Mouse (Mus musculus) granulocyte monocyte progenitor cell, adult 5-6 weeks (primary cell): ENCODE results near the gene Glt8d1. TPM values are rescaled to one million over a fixed set of nuclear protein-coding genes. Genes with fewer than 3 reads are reported as not detected.

Experiments used
- total RNA-seq, 2 experiments: library from RNA; stranded (forward) in 1 of 2; stranded (reverse) in 1 of 2; fragments of 200-712, 200-1000 nt in 1 of 2; fragments of >200 nt in 1 of 2; fragmentation: Nextera tagmentation in 1 of 2; gene quantifications; 2 replicates each; pipeline ENCODE4 v1.2.3; 2014 to 2017

Glt8d1 gene
- total RNA-seq, 2 experiments from 2014 or later: 28.8 to 29.4 TPM

Other genes starting within 250 kb of the Glt8d1 start
- gene Tmem110, start 175.8 kb upstream of the Glt8d1 start, total RNA-seq (2014; fragmentation: Nextera tagmentation): 7.3 and 11.7 TPM in 2 replicates
- gene Tmem110, start 175.8 kb upstream of the Glt8d1 start, total RNA-seq (2017): 6.3 and 9.1 TPM in 2 replicates
- gene Mustn1, start 122.2 kb upstream of the Glt8d1 start, total RNA-seq (2014; fragmentation: Nextera tagmentation): 2.9 TPM in 1 of 2 replicates, not detected in the other
- 0.65 and 2.2 TPM in 2 replicates for gene Mustn1, start 122.2 kb upstream of the Glt8d1 start, total RNA-seq (2017)
- not detected in 2 replicates for gene Itih4, start 114.9 kb upstream of the Glt8d1 start, total RNA-seq (2014; fragmentation: Nextera tagmentation)
- gene Itih4, start 114.9 kb upstream of the Glt8d1 start, total RNA-seq (2017): not detected in 2 replicates
- not detected in 2 replicates for gene Itih3, start 77.6 kb upstream of the Glt8d1 start, total RNA-seq (2014; fragmentation: Nextera tagmentation)
- gene Itih3, start 77.6 kb upstream of the Glt8d1 start, total RNA-seq (2017): not detected in 2 replicates
- not detected in 2 replicates for gene Itih1, start 58.1 kb upstream of the Glt8d1 start, total RNA-seq (2014; fragmentation: Nextera tagmentation)
- gene Itih1, start 58.1 kb upstream of the Glt8d1 start, total RNA-seq (2017): not detected in 2 replicates
- gene Nek4, start 50.0 kb upstream of the Glt8d1 start, total RNA-seq (2014; fragmentation: Nextera tagmentation): 7.8 and 12.9 TPM in 2 replicates
- gene Nek4, start 50.0 kb upstream of the Glt8d1 start, total RNA-seq (2017): 11.5 and 16.3 TPM in 2 replicates
- gene Spcs1, start 272 bp downstream of the Glt8d1 start, total RNA-seq (2014; fragmentation: Nextera tagmentation): 241 and 274 TPM in 2 replicates
- gene Spcs1, start 272 bp downstream of the Glt8d1 start, total RNA-seq (2017): 151 and 157 TPM in 2 replicates
- gene Pbrm1, start 17.7 kb downstream of the Glt8d1 start, total RNA-seq (2014; fragmentation: Nextera tagmentation): 67.7 and 69.4 TPM in 2 replicates
- 60.3 and 65.7 TPM in 2 replicates for gene Pbrm1, start 17.7 kb downstream of the Glt8d1 start, total RNA-seq (2017)
- gene Gnl3, start 17.8 kb downstream of the Glt8d1 start, total RNA-seq (2014; fragmentation: Nextera tagmentation): 299 and 362 TPM in 2 replicates
- 338 and 354 TPM in 2 replicates for gene Gnl3, start 17.8 kb downstream of the Glt8d1 start, total RNA-seq (2017)
- 183 and 200 TPM in 2 replicates for gene Smim4, start 127.6 kb downstream of the Glt8d1 start, total RNA-seq (2014; fragmentation: Nextera tagmentation)
- 85.5 and 91.3 TPM in 2 replicates for gene Smim4, start 127.6 kb downstream of the Glt8d1 start, total RNA-seq (2017)
- gene Nt5dc2, start 129.7 kb downstream of the Glt8d1 start, total RNA-seq (2014; fragmentation: Nextera tagmentation): 107 and 116 TPM in 2 replicates
- gene Nt5dc2, start 129.7 kb downstream of the Glt8d1 start, total RNA-seq (2017): 172 and 213 TPM in 2 replicates
- gene Stab1, start 167.2 kb downstream of the Glt8d1 start, total RNA-seq (2014; fragmentation: Nextera tagmentation): not detected in 2 replicates
- 3.0 TPM in 1 of 2 replicates, not detected in the other for gene Stab1, start 167.2 kb downstream of the Glt8d1 start, total RNA-seq (2017)
- gene Tnnc1, start 206.9 kb downstream of the Glt8d1 start, total RNA-seq (2014; fragmentation: Nextera tagmentation): 4.1 TPM in 1 of 2 replicates, not detected in the other
- 0.82 TPM in 1 of 2 replicates, not detected in the other for gene Tnnc1, start 206.9 kb downstream of the Glt8d1 start, total RNA-seq (2017)
- gene Nisch, start 215.5 kb downstream of the Glt8d1 start, total RNA-seq (2014; fragmentation: Nextera tagmentation): 137 and 211 TPM in 2 replicates
- 86.1 and 111 TPM in 2 replicates for gene Nisch, start 215.5 kb downstream of the Glt8d1 start, total RNA-seq (2017)
- 0.21 TPM in 1 of 2 replicates, not detected in the other for gene Sema3g, start 216.5 kb downstream of the Glt8d1 start, total RNA-seq (2014; fragmentation: Nextera tagmentation)
- not detected in 2 replicates for gene Sema3g, start 216.5 kb downstream of the Glt8d1 start, total RNA-seq (2017)
- gene Phf7, start 249.9 kb downstream of the Glt8d1 start, total RNA-seq (2014; fragmentation: Nextera tagmentation): 13.9 and 15.2 TPM in 2 replicates
- 14.8 and 17.4 TPM in 2 replicates for gene Phf7, start 249.9 kb downstream of the Glt8d1 start, total RNA-seq (2017)